Mouse (Mus musculus) myocyte (in vitro differentiated cells): ENCODE measurements around the gene Rgsl1. TPM values are rescaled to one million over a fixed set of nuclear protein-coding genes. Genes with fewer than 3 reads are reported as not detected.

Experiments
- H3K27me3 ChIP-seq: one replicate; pipeline ENCODE4 v1.6.1; 2011; ENCODE audit not compliant: control insufficient read depth, insufficient read depth, insufficient read length
- H3K36me3 ChIP-seq: one replicate; pipeline ENCODE4 v1.6.1; 2011; ENCODE audit not compliant: control insufficient read depth, insufficient read depth
- H3K4me2 ChIP-seq: one replicate; pipeline ENCODE4 v1.6.1; 2011; ENCODE audit warnings: low read depth, control low read depth
- H3K4me3 ChIP-seq: one replicate; pipeline ENCODE4 v1.5.1; 2011; ENCODE audit warnings: mild to moderate bottlenecking, control low read depth, moderate library complexity
- H3K79me2 ChIP-seq: one replicate; pipeline ENCODE4 v1.6.1; 2011; ENCODE audit not compliant: control insufficient read depth, insufficient read depth
- H3ac ChIP-seq: one replicate; pipeline ENCODE4 v1.6.1; 2011; ENCODE audit not compliant: control insufficient read depth, insufficient read length
- CEBPB ChIP-seq: IDR thresholded peaks from 2 replicates; pipeline ENCODE4 v1.6.1; 2011; ENCODE audit warnings: mild to moderate bottlenecking, moderate library complexity; ENCODE audit not compliant: poor library complexity, insufficient read depth, severe bottlenecking
- E2F4 ChIP-seq: IDR thresholded peaks from one replicate; pipeline ENCODE4 v1.6.1; 2011; ENCODE audit warnings: mild to moderate bottlenecking, control low read depth, moderate library complexity; ENCODE audit not compliant: insufficient read depth
- MAX ChIP-seq: IDR thresholded peaks from one replicate; pipeline ENCODE4 v1.6.1; 2011; ENCODE audit warnings: low read depth, mild to moderate bottlenecking, control low read depth
- MYOD1 ChIP-seq, 3 experiments: IDR thresholded peaks; one replicate each; pipeline ENCODE4 v1.6.1; 2011; ENCODE audit warnings: control low read depth in 2 of 3, low read depth in 2 of 3, mild to moderate bottlenecking in 2 of 3, moderate library complexity in 1 of 3; ENCODE audit not compliant: insufficient read length in 2 of 3, control insufficient read depth in 1 of 3
- MYOG ChIP-seq, 3 experiments: IDR thresholded peaks; one replicate each; pipeline ENCODE4 v1.6.1; 2011; ENCODE audit warnings: control low read depth in 2 of 3, low read depth in 2 of 3, mild to moderate bottlenecking in 2 of 3; ENCODE audit not compliant: insufficient read length in 2 of 3, control insufficient read depth in 1 of 3, insufficient read depth in 1 of 3
- POLR2A ChIP-seq: IDR thresholded peaks from one replicate; pipeline ENCODE4 v1.6.1; 2011; ENCODE audit warnings: low read depth, mild to moderate bottlenecking, control low read depth, moderate library complexity; ENCODE audit not compliant: insufficient read length
- POLR2AphosphoS2 ChIP-seq: IDR thresholded peaks from one replicate; pipeline ENCODE4 v1.6.1; 2011; ENCODE audit warnings: low read depth, control low read depth; ENCODE audit not compliant: insufficient read length
- REST ChIP-seq: IDR thresholded peaks from one replicate; pipeline ENCODE4 v1.6.1; 2011; ENCODE audit warnings: mild to moderate bottlenecking, control low read depth, moderate library complexity; ENCODE audit not compliant: insufficient read depth, insufficient read length
- SRF ChIP-seq: IDR thresholded peaks from one replicate; pipeline ENCODE4 v1.6.1; 2011; ENCODE audit warnings: low read depth; ENCODE audit not compliant: control insufficient read depth, insufficient read length
- TCF12 ChIP-seq: IDR thresholded peaks from one replicate; pipeline ENCODE4 v1.6.1; 2011; ENCODE audit warnings: mild to moderate bottlenecking, control low read depth; ENCODE audit not compliant: poor library complexity, insufficient read depth, severe bottlenecking
- TCF3 ChIP-seq: IDR thresholded peaks from one replicate; pipeline ENCODE4 v1.6.1; 2011; ENCODE audit warnings: low read depth, control low read depth; ENCODE audit not compliant: insufficient read length
- USF1 ChIP-seq: IDR thresholded peaks from one replicate; pipeline ENCODE4 v1.6.1; 2011; ENCODE audit warnings: low read depth, mild to moderate bottlenecking, control low read depth, moderate library complexity
- polyA plus RNA-seq: library from polyadenylated mRNA; unstranded; fragments of >200 nt; fragmentation: generic; extraction: Trizol; gene quantifications from one replicate; pipeline ENCODE4 v1.2.1, GENCODE M21; 2012; ENCODE audit warnings: missing spikeins

Gene Rgsl1
- polyA plus RNA-seq, 1 experiment = not detected

DNA sequence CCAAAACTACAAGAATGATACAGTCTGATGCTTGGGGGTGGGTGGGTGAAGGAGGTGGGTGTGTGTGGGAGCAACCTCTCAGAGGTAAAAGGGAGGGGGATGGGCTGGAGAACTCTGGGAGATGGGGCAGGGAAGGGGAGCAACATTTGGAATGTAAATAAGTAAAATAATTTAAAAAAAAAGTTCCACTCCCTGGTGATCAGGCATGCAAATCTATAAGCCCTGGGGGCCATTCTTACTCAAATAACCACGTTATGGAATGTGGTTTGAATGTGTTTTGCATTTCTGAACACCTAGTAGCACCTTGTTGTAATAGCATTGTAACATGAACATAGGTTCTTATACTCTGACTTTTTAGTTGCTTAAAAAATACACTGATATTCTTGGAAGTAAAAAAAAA, 60.6 kb downstream of the Rgsl1 start:
- Histone ChIP-seq H3K36me3 (no peaks in the 10 kb centered on the region), H3K4me2 (no peak overlapping the region), H3K27me3 (peaks cover 6% of the 10 kb centered on the region), H3K79me2 (no peaks in the 10 kb centered on the region), H3ac (no peak overlapping the region), H3K4me3 (no peak overlapping the region)
- TF ChIP-seq E2F4 (no peak), CEBPB (no peak), SRF (no peak), POLR2A (no peak), USF1 (no peak), MYOG (IDR thresholded peaks at IDR 0.05; ENCODE audit: control insufficient read depth in 1 of 3, insufficient read depth in 1 of 3, insufficient read length in 2 of 3, low read depth in 2 of 3) (no peak), TCF12 (no peak), MYOD1 (IDR thresholded peaks at IDR 0.05; ENCODE audit: control insufficient read depth in 1 of 3, insufficient read length in 2 of 3, low read depth in 2 of 3) (no peak), REST (no peak), MAX (no peak), POLR2AphosphoS2 (no peak), TCF3 (no peak)

DNA sequence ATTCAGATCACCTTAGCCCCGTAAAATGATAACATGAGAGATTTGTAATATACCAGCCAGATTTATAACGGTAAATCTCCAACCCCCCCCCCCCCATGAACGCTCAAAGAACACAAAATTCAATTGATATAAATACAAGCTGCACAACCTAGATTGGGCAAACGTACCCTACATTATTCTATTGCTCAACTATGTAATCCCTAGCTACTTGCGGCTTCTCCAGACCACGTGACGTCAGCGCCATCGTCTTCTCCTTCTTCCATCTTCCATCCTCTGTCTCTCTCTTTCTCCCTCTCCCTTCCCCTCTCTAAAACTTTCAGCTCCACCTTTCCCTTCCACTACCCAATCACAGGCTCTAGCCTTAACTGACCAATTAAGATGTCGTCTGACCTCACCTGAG, 65.7 kb downstream of the Rgsl1 start:
- TF ChIP-seq POLR2AphosphoS2 = no peak
- no peak for TF ChIP-seq MYOD1 (IDR thresholded peaks at IDR 0.05; ENCODE audit: control insufficient read depth in 1 of 3, insufficient read length in 2 of 3, low read depth in 2 of 3)
- no peak for TF ChIP-seq POLR2A
- TF ChIP-seq MYOG (IDR thresholded peaks at IDR 0.05; ENCODE audit: control insufficient read depth in 1 of 3, insufficient read depth in 1 of 3, insufficient read length in 2 of 3, low read depth in 2 of 3) = no peak
- TF ChIP-seq SRF = no peak
- TF ChIP-seq USF1 = no peak
- no peak for TF ChIP-seq TCF12
- no peak for TF ChIP-seq MAX
- no peak for TF ChIP-seq REST
- TF ChIP-seq E2F4 = no peak
- TF ChIP-seq TCF3 = no peak
- TF ChIP-seq CEBPB = no peak
- H3ac ChIP-seq = no peak overlapping the region

DNA sequence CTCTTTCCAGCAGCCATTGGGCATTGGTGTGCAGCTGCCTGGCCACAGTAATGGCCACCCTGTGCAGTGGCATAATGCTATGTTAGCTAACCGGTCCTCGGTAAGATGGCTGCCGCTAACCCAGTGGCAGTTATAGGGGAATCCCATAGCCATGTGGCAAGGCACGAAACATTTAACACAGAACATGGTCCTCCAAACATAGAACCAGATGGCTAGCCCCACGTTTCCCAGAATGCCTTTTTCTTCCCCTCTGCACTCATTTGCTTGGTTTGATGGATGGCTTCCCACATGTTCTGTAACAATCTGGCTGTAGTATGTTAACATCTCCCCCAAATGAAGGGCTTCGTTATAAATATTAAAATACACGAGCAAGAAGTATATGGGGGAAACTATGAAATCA, 67.7 kb downstream of the Rgsl1 start:
- no peaks in the 10 kb centered on the region for H3K36me3 ChIP-seq
- TF ChIP-seq TCF3 (no peak), MYOG (IDR thresholded peaks at IDR 0.05; ENCODE audit: control insufficient read depth in 1 of 3, insufficient read depth in 1 of 3, insufficient read length in 2 of 3, low read depth in 2 of 3) (no peak), MYOD1 (IDR thresholded peaks at IDR 0.05; ENCODE audit: control insufficient read depth in 1 of 3, insufficient read length in 2 of 3, low read depth in 2 of 3) (no peak), USF1 (no peak), REST (no peak), MAX (no peak), POLR2A (no peak), TCF12 (no peak), POLR2AphosphoS2 (no peak), SRF (no peak), E2F4 (no peak), CEBPB (no peak)
- no peak overlapping the region for H3K4me3 ChIP-seq

More for the DNA sequence above, 65.7 kb downstream of the Rgsl1 start:
- Histone ChIP-seq H3K4me2 (no peak overlapping the region), H3K79me2 (no peaks in the 10 kb centered on the region), H3K27me3 (peaks cover 5% of the 10 kb centered on the region), H3K36me3 (no peaks in the 10 kb centered on the region), H3K4me3 (no peak overlapping the region)

DNA sequence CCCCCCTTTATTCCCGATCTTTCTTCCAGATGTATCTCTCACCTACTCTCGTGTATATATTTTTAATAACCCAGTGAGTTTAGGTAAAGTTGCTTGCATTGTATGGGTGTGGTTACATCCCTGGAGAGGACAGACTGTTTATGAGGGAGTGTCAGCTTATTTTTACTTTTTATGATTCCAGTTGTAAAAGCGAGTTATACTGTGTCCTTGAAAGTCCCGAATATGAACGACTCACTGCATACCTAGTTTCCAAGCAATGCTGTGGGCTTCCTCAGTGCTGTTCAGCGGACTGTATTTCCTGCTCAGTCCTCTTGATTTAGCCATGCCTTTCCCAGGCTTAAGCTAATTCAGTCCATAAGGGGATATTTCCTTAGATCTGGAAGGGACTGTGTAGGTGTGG, 68.8 kb downstream of the Rgsl1 start:
- Histone ChIP-seq H3K79me2 (no peaks in the 10 kb centered on the region), H3K27me3 (peaks cover 5% of the 10 kb centered on the region), H3K4me2 (no peak overlapping the region), H3ac (no peak overlapping the region), H3K36me3 (no peaks in the 10 kb centered on the region), H3K4me3 (no peak overlapping the region)
- TF ChIP-seq E2F4 (no peak), SRF (no peak), POLR2AphosphoS2 (no peak), TCF3 (no peak), POLR2A (no peak), CEBPB (no peak), REST (no peak), MYOG (IDR thresholded peaks at IDR 0.05; ENCODE audit: control insufficient read depth in 1 of 3, insufficient read depth in 1 of 3, insufficient read length in 2 of 3, low read depth in 2 of 3) (no peak), TCF12 (no peak), MYOD1 (IDR thresholded peaks at IDR 0.05; ENCODE audit: control insufficient read depth in 1 of 3, insufficient read length in 2 of 3, low read depth in 2 of 3) (no peak), USF1 (no peak), MAX (no peak)

More for the DNA sequence above, 67.7 kb downstream of the Rgsl1 start:
- no peaks in the 10 kb centered on the region for H3K79me2 ChIP-seq
- H3K27me3 ChIP-seq = peaks cover 5% of the 10 kb centered on the region
- H3K4me2 ChIP-seq = no peak overlapping the region
- no peak overlapping the region for H3ac ChIP-seq

DNA sequence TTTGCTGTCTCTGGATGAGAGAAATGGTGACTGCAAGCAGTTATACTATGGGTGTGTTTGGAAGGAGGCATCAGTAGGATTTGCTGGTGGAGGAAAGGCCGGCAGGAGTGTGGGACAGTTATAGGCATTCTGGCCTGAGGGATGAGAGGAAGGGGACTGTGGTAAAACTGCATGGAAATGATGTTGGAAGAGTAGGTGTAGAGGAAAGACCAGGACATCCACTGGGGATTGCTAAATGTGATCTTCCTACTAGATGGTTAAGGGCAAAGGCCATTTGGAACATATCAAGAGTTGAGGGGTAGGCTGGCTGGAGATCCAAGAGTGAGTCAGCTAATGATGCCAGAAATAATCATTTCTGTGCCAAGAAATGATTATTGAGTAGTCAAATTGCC, 73.2 kb downstream of the Rgsl1 start:
- no peak for TF ChIP-seq CEBPB
- no peak for TF ChIP-seq E2F4
- TF ChIP-seq MAX = no peak
- TF ChIP-seq MYOG (IDR thresholded peaks at IDR 0.05; ENCODE audit: control insufficient read depth in 1 of 3, insufficient read depth in 1 of 3, insufficient read length in 2 of 3, low read depth in 2 of 3) = no peak
- TF ChIP-seq TCF12 = no peak
- TF ChIP-seq POLR2A = no peak
- TF ChIP-seq SRF = no peak
- Histone ChIP-seq H3K4me3 (no peak overlapping the region), H3K79me2 (no peaks in the 10 kb centered on the region), H3K27me3 (no peaks in the 10 kb centered on the region), H3K36me3 (no peaks in the 10 kb centered on the region), H3K4me2 (no peak overlapping the region), H3ac (no peak overlapping the region)
